Mouse (Mus musculus) C2C12 (cell line): ENCODE measurements around the gene Cdc42ep5.

ENCODE experiments used
- CTCF ChIP-seq: IDR thresholded peaks from one replicate; pipeline ENCODE4 v1.5.1; 2011; ENCODE audit not compliant: control insufficient read depth, insufficient read depth, insufficient read length
- MAX ChIP-seq: IDR thresholded peaks from one replicate; pipeline ENCODE4 v1.6.1; 2011; ENCODE audit warnings: mild to moderate bottlenecking, control low read depth
- MYOD1 ChIP-seq: IDR thresholded peaks from one replicate; pipeline ENCODE4 v1.6.1; 2011; ENCODE audit warnings: low read depth; ENCODE audit not compliant: control insufficient read depth, insufficient read length

- TF ChIP-seq MAX: no peak
- no peak for TF ChIP-seq CTCF
- no peak for TF ChIP-seq MYOD1
These were observed 25.3 kb downstream of the Cdc42ep5 start for GRCm38 (mm10) chr7:4139391-4139790.
